Mouse (Mus musculus): ENCODE data around the gene Myo15. TPM values are rescaled to one million over a fixed set of nuclear protein-coding genes. Genes with fewer than 3 reads are reported as not detected.
A peak's percentile ranks its signal among the peaks of the same experiment; 100 is the strongest.
"Not testable (repeated sequence)": the region's sequence is repeated elsewhere in the genome, so short reads cannot be mapped to it uniquely, and the experiment has no call there.

Gene Myo15
- total RNA-seq (2021): under 1 TPM; 0.07 TPM

GRCm38 (mm10) chr11:60469039-60469438, at the start of gene Myo15:
TSS of gene Myo15 (plus strand) at chr11:60469339.
- intact Hi-C loops (cut with DNase I): no loop called here
- DNase-seq: no peak

- intact Hi-C loops (cut with DNase I): no loop called here
- no peak for DNase-seq
These were observed 47.0 kb upstream of the Myo15 start for GRCm38 (mm10) chr11:60422046-60422668.

- no peak for DNase-seq
- intact Hi-C loops (cut with DNase I): no loop called here
These were observed 46.1 kb upstream of the Myo15 start for GRCm38 (mm10) chr11:60423006-60423405.

- intact Hi-C loops (cut with DNase I): no loop called here
These were observed 42.7 kb upstream of the Myo15 start for GRCm38 (mm10) chr11:60426417-60426816.

GRCm38 (mm10) chr11:60427628-60428027, 41.5 kb upstream of the Myo15 start:
- no peak for DNase-seq
- intact Hi-C loops (cut with DNase I): no loop called here

More at GRCm38 (mm10) chr11:60426417-60426816, 42.7 kb upstream of the Myo15 start:
- DNase-seq: no peak

- no peak for DNase-seq
- intact Hi-C loops (cut with DNase I): no loop called here
These were observed 35.6 kb upstream of the Myo15 start for GRCm38 (mm10) chr11:60433501-60433900.

GRCm38 (mm10) chr11:60435133-60435532, 34.0 kb upstream of the Myo15 start:
- DNase-seq: no peak
- intact Hi-C loops (cut with DNase I): no loop called here

GRCm38 (mm10) chr11:60436618-60437017, 32.5 kb upstream of the Myo15 start:
- intact Hi-C loops (cut with DNase I): no loop called here

GRCm38 (mm10) chr11:60439621-60440020, 29.5 kb upstream of the Myo15 start:
- intact Hi-C loops (cut with DNase I); DNase-seq: not testable (repeated sequence)

More at GRCm38 (mm10) chr11:60436618-60437017, 32.5 kb upstream of the Myo15 start:
- DNase-seq: no peak

- DNase-seq: no peak
- intact Hi-C loops (cut with DNase I): no loop called here
These were observed 29.0 kb upstream of the Myo15 start for GRCm38 (mm10) chr11:60440176-60440575.

GRCm38 (mm10) chr11:60442896-60443295, 26.2 kb upstream of the Myo15 start:
- DNase-seq: no peak

GRCm38 (mm10) chr11:60444007-60444406, 25.1 kb upstream of the Myo15 start:
- no peak for DNase-seq

More at GRCm38 (mm10) chr11:60442896-60443295, 26.2 kb upstream of the Myo15 start:
- intact Hi-C loops (cut with DNase I): no loop called here

GRCm38 (mm10) chr11:60454080-60454744, 14.9 kb upstream of the Myo15 start, which contains the start of gene Drg2:
TSS of gene Drg2 (plus strand) at chr11:60454591.
- DNase-seq: peak; percentile 91 to 95
- intact Hi-C loops (cut with DNase I): no loop called here

More at GRCm38 (mm10) chr11:60444007-60444406, 25.1 kb upstream of the Myo15 start:
- intact Hi-C loops (cut with DNase I): no loop called here

- intact Hi-C loops (cut with DNase I): no loop called here
- DNase-seq: peak in 1 of 2 experiments; percentile 8
These were observed 14.4 kb upstream of the Myo15 start for GRCm38 (mm10) chr11:60454745-60455087.

- intact Hi-C loops (cut with DNase I): no loop called here
- DNase-seq: no peak
These were observed 11.2 kb upstream of the Myo15 start for GRCm38 (mm10) chr11:60457973-60458372.

GRCm38 (mm10) chr11:60465943-60466380, 3.2 kb upstream of the Myo15 start:
- DNase-seq: peak; percentile 18 to 44
- intact Hi-C loops (cut with DNase I): no loop called here

GRCm38 (mm10) chr11:60470743-60471142, 1.6 kb downstream of the Myo15 start:
- DNase-seq: no peak
- intact Hi-C loops (cut with DNase I): no loop called here

GRCm38 (mm10) chr11:60474534-60474933, 5.4 kb downstream of the Myo15 start:
- no peak for DNase-seq
- intact Hi-C loops (cut with DNase I): no loop called here

- DNase-seq: no peak
These were observed 6.7 kb downstream of the Myo15 start for GRCm38 (mm10) chr11:60475668-60476362.

GRCm38 (mm10) chr11:60478121-60478520, 9.0 kb downstream of the Myo15 start:
- intact Hi-C loops (cut with DNase I): no loop called here
- no peak for DNase-seq

More at GRCm38 (mm10) chr11:60475668-60476362, 6.7 kb downstream of the Myo15 start:
- intact Hi-C loops (cut with DNase I): no loop called here

GRCm38 (mm10) chr11:60486267-60486666, 17.1 kb downstream of the Myo15 start:
- intact Hi-C loops (cut with DNase I): no loop called here
- DNase-seq: no peak

Measured in heart, postnatal 10 days (tissue).